Mouse (Mus musculus) urinary bladder, adult 2 months (tissue): Measurements from ENCODE around the gene Neurl3. TPM values are rescaled to one million over a fixed set of nuclear protein-coding genes. Genes with fewer than 3 reads are reported as not detected.

Experiments
- DNase-seq: peaks from one replicate; pipeline ENCODE4 v3.0.0; 2022; ENCODE audit warnings: low spot score
- polyA plus RNA-seq: library from polyadenylated mRNA; depleted of rRNA; stranded (reverse); fragments of >200 nt; gene quantifications from 2 replicates; pipeline ENCODE4 v1.2.3, GENCODE M21; 2012; rRNA removed

The Neurl3 gene
- 10.2 and 12.5 TPM in 2 replicates for polyA plus RNA-seq

GRCm38 (mm10) chr1:36274455-36274854, at the start of gene Neurl3:
TSS of gene Neurl3 (minus strand) at chr1:36274679.
- DNase-seq, result no peak

GRCm38 (mm10) chr1:36323746-36324448, 49.4 kb upstream of the Neurl3 start:
- DNase-seq, result no peak

GRCm38 (mm10) chr1:36323076-36323475, 48.6 kb upstream of the Neurl3 start:
- no peak for DNase-seq

GRCm38 (mm10) chr1:36321829-36322573, 47.5 kb upstream of the Neurl3 start:
- DNase-seq, result no peak

GRCm38 (mm10) chr1:36321164-36321563, 46.7 kb upstream of the Neurl3 start:
- no peak for DNase-seq

GRCm38 (mm10) chr1:36315776-36316100, 41.3 kb upstream of the Neurl3 start:
- DNase-seq, result no peak

GRCm38 (mm10) chr1:36314959-36315775, 40.7 kb upstream of the Neurl3 start:
- DNase-seq, result no peak

GRCm38 (mm10) chr1:36309498-36309901, 35.0 kb upstream of the Neurl3 start:
- DNase-seq, result no peak

- no peak for DNase-seq
Measured at GRCm38 (mm10) chr1:36308966-36309475, 34.5 kb upstream of the Neurl3 start.

- no peak for DNase-seq
Measured at GRCm38 (mm10) chr1:36308451-36308901, 34.0 kb upstream of the Neurl3 start.

GRCm38 (mm10) chr1:36307495-36308280, 33.2 kb upstream of the Neurl3 start, which contains the start of gene Arid5a:
TSS of gene Arid5a (plus strand) at chr1:36307733.
- peak; percentile 76 for DNase-seq

- DNase-seq, result no peak
Measured at GRCm38 (mm10) chr1:36307121-36307494, 32.6 kb upstream of the Neurl3 start.

DNA sequence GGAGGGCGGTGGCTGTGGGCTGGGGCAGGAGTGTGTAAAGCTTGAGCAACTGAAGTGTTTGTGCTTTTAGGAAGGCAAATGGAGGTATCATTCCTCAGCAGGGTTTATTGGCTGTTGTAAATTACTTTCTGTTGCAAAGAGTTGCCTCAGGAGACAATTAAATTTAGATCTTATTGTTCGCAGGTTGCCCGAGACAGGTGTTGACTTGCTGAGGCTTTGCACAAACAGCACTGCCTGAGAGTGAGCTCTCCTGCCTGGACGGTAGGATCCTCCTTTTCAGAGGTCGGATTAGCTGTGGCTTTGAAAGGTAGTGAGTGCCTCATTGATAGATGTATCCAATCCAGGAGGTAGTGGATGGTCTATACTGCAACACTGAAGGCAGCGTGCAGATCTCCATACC, 31.6 kb upstream of the Neurl3 start:
- DNase-seq, result no peak

DNA sequence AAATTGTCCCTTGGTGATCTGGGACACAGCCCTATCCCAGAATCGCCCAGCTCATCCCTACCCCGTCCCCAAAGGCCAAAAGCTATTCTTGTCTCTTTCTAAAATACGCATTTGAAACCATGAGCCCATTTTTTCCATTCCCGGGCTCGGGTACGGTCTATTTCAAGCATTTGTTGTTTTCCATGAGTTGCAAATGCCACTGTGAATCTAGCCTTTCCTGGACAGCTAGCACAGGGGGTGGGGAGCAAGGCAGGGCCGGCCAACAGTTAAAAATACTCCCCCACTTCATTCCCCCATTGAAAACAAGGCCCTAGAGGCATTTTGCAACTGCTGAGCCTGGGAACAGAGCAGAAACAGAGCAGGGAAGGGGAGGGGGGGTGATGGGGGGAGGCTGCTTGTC, 30.3 kb upstream of the Neurl3 start:
- no peak for DNase-seq

DNA sequence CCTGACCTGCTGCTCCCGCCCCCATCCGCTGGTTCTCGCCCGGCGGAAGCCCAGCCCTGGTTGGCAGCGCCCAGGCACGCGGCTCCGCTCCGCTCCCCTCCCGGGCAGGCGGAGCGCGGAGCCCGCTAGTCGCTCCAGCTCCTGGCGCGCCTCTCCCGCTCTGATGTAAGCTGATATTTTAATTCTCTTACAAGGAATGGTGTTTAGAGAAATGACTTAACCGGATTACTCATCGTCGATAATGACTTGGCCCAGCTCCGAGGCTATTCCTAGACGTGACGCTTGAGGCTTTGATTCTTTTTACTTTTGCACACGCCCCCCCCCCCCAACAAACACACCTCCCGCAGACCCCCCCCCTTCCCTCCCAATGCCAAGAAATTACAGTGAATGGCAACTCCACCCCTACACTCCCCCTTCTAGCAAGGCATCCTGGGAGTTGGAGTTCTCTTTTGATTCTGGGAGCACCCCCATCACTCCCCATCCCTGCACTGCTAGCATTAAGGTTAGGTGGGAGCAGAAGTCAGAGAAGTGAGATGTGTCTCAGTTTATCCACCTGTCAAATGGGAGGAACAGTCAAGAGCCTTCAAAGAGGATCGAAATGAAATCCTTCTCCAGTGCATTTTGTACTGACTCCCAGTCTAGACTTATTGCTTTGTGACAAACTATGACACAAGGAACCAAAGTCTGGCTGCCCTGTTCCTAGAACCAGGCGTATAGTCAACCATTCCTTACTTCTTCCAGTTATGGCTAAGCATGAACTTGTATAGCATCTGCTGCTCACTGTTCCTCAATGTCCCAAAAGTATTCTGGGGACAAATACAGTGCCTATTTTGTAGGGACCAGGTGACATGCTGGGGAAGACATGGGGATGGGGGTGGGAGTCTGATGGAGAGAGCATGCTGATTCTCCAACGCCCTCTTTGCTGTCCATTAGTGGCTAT, 29.2 kb upstream of the Neurl3 start:
- DNase-seq, result peak; percentile 47

DNA sequence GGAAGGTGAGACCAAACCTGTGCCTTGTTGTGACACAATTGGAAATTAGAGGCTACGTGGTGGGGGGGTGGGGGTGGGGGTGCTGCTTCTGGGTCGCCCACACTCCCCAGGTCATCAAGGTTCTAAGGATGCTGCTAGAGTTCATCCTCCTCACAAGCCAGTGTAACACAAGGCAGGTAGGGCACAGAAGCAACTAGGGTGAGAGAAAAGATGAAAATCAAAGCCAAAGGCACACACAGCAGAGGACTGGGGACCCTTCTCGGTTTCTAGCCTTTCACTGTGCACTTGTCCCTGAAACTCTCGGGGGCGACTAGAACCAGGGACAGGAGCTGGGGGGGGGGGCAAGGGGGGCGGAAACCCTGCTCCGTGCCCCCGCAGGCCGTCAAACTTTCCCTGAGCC, 28.5 kb upstream of the Neurl3 start:
- DNase-seq, result no peak

DNA sequence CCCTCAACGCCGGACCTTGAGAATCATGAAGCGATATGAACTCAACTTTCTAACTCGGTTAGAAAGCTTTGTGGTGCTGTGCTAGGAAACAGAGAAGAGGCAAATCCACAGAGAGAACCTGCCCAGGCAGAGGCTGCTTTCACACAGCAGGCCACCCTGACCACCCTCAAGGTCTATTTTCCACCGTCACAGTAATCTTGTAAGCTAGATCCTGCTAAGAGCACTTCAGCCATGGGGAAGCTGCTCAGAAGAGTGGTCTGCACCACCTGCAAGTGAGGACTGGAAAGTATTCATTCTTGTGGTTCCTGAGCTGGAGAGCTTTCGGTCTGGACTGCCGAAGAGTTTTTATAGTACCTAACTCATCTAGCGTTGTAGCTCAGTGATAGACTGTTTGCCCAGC, 27.8 kb upstream of the Neurl3 start:
- DNase-seq, result no peak

GRCm38 (mm10) chr1:36300486-36300885, 26.0 kb upstream of the Neurl3 start:
- no peak for DNase-seq

DNA sequence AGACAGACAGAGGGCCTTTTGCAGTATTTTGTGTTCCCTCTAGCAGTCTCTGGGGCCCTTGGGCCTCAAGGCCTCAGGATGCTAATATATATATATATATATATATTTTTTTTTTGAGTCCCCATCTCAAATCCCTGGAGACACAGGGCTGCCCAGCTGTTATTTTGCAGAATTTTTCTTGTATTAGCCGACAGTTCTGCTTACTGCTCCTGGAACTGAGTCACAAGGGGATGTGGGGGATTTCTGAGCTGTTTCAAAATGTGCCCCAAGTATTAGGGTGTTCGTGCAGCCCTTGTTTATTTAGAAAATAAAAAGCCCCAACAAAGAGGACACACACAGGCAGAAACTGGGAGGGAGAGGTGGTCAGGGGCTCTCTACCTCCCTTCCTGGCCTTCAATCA, 25.2 kb upstream of the Neurl3 start:
- DNase-seq, result no peak

DNA sequence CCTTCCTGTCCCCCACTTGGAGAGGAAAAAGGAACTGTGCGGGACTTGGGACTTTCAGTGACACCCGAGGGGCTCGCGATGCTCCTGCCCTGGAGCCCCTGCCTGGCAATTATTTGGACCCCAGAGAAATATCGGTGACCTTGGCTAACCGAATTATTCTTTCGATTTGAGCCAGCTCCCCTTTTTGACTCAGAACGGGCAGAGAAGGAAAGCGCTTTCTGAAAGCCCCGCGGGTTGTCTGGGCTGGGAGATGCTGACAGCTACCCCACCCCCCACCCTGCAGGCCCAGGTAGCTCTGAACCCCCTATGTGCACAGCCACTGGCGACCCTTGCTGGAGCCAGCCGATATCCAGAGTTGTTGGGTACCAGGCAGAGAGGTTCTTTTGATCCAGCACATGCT, 24.6 kb upstream of the Neurl3 start:
- no peak for DNase-seq
